Mouse (Mus musculus): ENCODE measurements around the gene Sh3pxd2a.

The Sh3pxd2a gene

DNA sequence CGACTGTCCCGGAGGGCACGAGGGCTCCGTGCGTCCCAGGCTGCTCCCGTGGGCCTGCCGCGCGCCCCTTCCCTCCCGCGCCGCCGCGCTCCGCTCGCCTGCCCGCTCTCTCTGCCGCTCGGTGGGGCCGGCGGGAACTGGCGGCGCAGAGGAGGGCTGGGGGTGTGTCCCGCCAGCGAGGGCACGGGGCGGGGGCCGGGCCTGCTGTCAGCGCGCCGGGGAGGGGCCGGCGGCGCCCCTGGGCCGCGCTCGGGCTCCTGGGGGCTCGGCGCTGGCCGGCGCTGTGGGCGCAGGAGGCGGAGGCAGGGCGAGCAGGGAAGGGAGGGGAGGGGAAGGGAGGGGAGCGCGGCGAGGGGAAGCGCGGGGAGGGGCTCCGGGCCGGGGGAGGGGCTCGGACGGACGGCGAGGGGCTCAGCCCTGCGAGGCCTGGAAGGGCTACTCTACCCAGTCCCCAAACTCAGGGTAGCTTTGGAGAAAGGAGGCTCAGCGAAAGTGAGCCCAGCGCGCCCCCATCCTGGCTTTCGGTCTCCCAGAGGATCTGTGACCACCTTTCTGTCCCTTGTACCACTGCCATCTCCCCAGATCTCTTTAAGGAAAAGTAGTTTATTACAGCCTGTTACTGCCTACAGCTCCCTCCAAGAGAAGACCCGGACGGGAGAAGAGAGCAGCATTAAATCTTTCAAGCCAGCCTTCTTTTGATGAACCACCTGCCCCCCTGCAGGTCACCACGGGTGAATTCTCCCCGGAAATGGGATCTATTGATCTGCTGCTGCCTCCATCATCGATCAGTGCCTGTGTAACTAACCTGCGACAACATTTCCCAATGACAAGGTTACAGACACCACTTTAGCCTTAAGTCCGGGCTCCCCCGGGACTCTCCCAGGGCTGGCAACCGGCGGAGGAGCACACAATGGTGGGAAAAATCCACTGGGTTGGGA lies at the start of gene Sh3pxd2a:
TSS of gene Sh3pxd2a (minus strand) at position 98 of the 938 bp plus-strand sequence.
- peaks cover 31% of the 10 kb centered on the region for H3K27me3 ChIP-seq (ENCODE audit: insufficient read depth, low read length)
- TF ChIP-seq POU5F1 (IDR thresholded peaks at IDR 0.05; ENCODE audit: borderline replicate concordance, low read length) (no peak), CTCF (conservative IDR thresholded peaks at IDR 0.05; ENCODE audit: low read length) (no peak), NANOG (IDR thresholded peaks at IDR 0.05; ENCODE audit: borderline replicate concordance, low read length) (no peak)
- 0 out of 2 replicates have a peak, but pooled peaks cover 2% of the 10 kb centered on the region for H3K36me3 ChIP-seq (ENCODE audit: insufficient read depth, low read length)
- no peaks in the 10 kb centered on the region for H3K9me3 ChIP-seq (ENCODE audit: low read length)
- peaks cover 51% of the 10 kb centered on the region for H3K4me1 ChIP-seq (replicated peaks; ENCODE audit: low read depth, low read length)
- peak within 1 kb of the TSS; percentile 91 for H3K4me3 ChIP-seq (replicated peaks; ENCODE audit: low read length)

DNA sequence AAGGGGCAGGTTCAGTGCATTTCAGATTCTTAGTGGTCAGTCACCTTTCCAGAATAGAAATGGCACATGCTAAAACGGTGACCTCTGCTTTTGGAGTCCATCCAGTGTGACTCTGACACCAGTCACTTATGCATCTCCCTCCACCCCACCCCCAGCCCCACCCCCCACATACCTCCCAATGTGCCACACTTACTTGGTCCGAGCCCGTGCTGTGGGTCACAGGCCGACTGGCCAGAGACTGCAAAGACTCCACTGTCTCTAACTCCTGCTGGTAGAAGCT lies 49.4 kb upstream of the Sh3pxd2a start:
- Histone ChIP-seq H3K9me3 (ENCODE audit: low read length) (no peaks in the 10 kb centered on the region), H3K27me3 (ENCODE audit: insufficient read depth, low read length) (no peaks in the 10 kb centered on the region), H3K4me3 (replicated peaks; ENCODE audit: low read length) (no peak overlapping the region), H3K4me1 (replicated peaks; ENCODE audit: low read depth, low read length) (peaks cover 76% of the 10 kb centered on the region), H3K36me3 (ENCODE audit: insufficient read depth, low read length) (peaks cover 62% of the 10 kb centered on the region)
- no peak for TF ChIP-seq CTCF (conservative IDR thresholded peaks at IDR 0.05; ENCODE audit: low read length)
- TF ChIP-seq POU5F1 (IDR thresholded peaks at IDR 0.05; ENCODE audit: borderline replicate concordance, low read length) = no peak
- no peak for TF ChIP-seq NANOG (IDR thresholded peaks at IDR 0.05; ENCODE audit: borderline replicate concordance, low read length)

- Histone ChIP-seq H3K4me3 (replicated peaks; ENCODE audit: low read length) (no peak overlapping the region), H3K4me1 (replicated peaks; ENCODE audit: low read depth, low read length) (peaks cover 76% of the 10 kb centered on the region), H3K36me3 (ENCODE audit: insufficient read depth, low read length) (peaks cover 64% of the 10 kb centered on the region), H3K27me3 (ENCODE audit: insufficient read depth, low read length) (no peaks in the 10 kb centered on the region), H3K9me3 (ENCODE audit: low read length) (no peaks in the 10 kb centered on the region)
- TF ChIP-seq CTCF (conservative IDR thresholded peaks at IDR 0.05; ENCODE audit: low read length) (no peak), POU5F1 (IDR thresholded peaks at IDR 0.05; ENCODE audit: borderline replicate concordance, low read length) (no peak), NANOG (IDR thresholded peaks at IDR 0.05; ENCODE audit: borderline replicate concordance, low read length) (no peak)
Measured at GRCm38 (mm10) chr19:47512794-47513617, 48.8 kb upstream of the Sh3pxd2a start.

- H3K9me3 ChIP-seq (ENCODE audit: low read length) = no peaks in the 10 kb centered on the region
- H3K4me1 ChIP-seq (replicated peaks; ENCODE audit: low read depth, low read length) = peaks cover 75% of the 10 kb centered on the region
- TF ChIP-seq NANOG (IDR thresholded peaks at IDR 0.05; ENCODE audit: borderline replicate concordance, low read length) = no peak
- TF ChIP-seq CTCF (conservative IDR thresholded peaks at IDR 0.05; ENCODE audit: low read length) = no peak
- no peak for TF ChIP-seq POU5F1 (IDR thresholded peaks at IDR 0.05; ENCODE audit: borderline replicate concordance, low read length)
- H3K4me3 ChIP-seq (replicated peaks; ENCODE audit: low read length) = no peak overlapping the region
- H3K36me3 ChIP-seq (ENCODE audit: insufficient read depth, low read length) = peaks cover 71% of the 10 kb centered on the region
- no peaks in the 10 kb centered on the region for H3K27me3 ChIP-seq (ENCODE audit: insufficient read depth, low read length)
Measured at GRCm38 (mm10) chr19:47511958-47512357, 47.8 kb upstream of the Sh3pxd2a start.

- peaks cover 67% of the 10 kb centered on the region for H3K36me3 ChIP-seq (ENCODE audit: insufficient read depth, low read length)
- H3K27me3 ChIP-seq (ENCODE audit: insufficient read depth, low read length) = no peaks in the 10 kb centered on the region
- H3K4me1 ChIP-seq (replicated peaks; ENCODE audit: low read depth, low read length) = peaks cover 72% of the 10 kb centered on the region
- no peaks in the 10 kb centered on the region for H3K9me3 ChIP-seq (ENCODE audit: low read length)
- TF ChIP-seq CTCF (conservative IDR thresholded peaks at IDR 0.05; ENCODE audit: low read length) (no peak), POU5F1 (IDR thresholded peaks at IDR 0.05; ENCODE audit: borderline replicate concordance, low read length) (no peak), NANOG (IDR thresholded peaks at IDR 0.05; ENCODE audit: borderline replicate concordance, low read length) (no peak)
- no peak overlapping the region for H3K4me3 ChIP-seq (replicated peaks; ENCODE audit: low read length)
Measured at GRCm38 (mm10) chr19:47511294-47511675, 47.1 kb upstream of the Sh3pxd2a start.

DNA sequence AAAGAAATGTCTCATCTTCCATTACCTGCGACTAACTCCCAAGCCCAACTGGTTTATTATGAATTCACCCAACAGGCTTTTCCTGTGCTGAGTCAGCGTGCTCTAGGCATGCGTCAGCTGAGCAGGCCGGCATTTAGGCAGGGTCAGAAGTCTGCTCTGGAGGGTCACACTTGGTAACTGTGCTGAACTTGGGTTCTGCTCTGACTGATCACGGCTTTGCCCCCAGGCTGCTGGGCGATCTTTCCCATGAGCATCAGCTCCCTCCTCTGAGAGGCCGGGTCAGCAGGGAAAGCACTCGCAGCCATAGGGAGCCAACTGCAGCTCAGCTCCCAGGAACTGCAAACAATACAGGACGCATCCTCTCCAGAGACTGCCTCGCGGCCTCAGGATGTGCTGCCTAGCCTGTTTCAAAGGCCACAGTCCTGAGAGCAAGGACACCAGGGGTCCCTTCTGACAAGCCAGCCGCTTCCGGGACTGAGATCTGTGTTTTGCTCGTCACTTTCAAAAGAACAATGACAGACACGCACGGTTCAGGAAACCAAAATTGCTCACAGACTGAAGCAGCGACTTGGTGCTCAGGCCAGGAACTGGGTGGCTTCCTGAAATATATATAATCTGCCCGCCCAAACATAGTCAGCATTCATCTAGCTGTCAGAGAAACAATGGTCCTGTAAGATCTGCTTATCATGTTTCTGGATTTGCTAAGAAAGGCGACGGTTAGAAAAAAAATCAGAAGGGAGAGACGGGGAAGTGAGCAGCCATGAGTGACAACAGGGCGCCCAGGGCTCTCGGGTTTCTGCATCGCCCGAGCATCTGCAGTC lies 46.5 kb upstream of the Sh3pxd2a start:
- Histone ChIP-seq H3K9me3 (ENCODE audit: low read length) (no peaks in the 10 kb centered on the region), H3K36me3 (ENCODE audit: insufficient read depth, low read length) (peaks cover 65% of the 10 kb centered on the region), H3K27me3 (ENCODE audit: insufficient read depth, low read length) (no peaks in the 10 kb centered on the region), H3K4me1 (replicated peaks; ENCODE audit: low read depth, low read length) (peaks cover 72% of the 10 kb centered on the region), H3K4me3 (replicated peaks; ENCODE audit: low read length) (peak overlapping the region; percentile 32)
- TF ChIP-seq POU5F1 (IDR thresholded peaks at IDR 0.05; ENCODE audit: borderline replicate concordance, low read length) = no peak
- no peak for TF ChIP-seq CTCF (conservative IDR thresholded peaks at IDR 0.05; ENCODE audit: low read length)
- TF ChIP-seq NANOG (IDR thresholded peaks at IDR 0.05; ENCODE audit: borderline replicate concordance, low read length) = no peak

DNA sequence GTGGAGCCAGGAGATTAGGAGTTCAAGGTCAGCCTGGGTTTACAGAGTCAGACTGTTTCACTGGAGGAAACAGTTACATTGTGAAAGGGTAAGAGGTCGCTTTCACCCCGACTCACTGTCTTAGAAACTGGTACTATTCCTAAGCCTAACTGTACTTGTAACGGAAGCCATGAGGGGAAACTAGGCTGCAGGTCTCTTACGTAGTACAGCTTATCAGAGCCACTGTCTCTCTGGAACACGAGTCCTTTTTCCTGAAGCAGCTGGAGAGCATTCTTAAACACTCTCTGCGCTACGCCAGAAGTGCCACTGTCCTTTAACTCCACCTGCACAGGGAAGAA lies 45.9 kb upstream of the Sh3pxd2a start:
- Histone ChIP-seq H3K4me3 (replicated peaks; ENCODE audit: low read length) (peak overlapping the region; percentile 32; the same call in 1 of the 2 replicates), H3K36me3 (ENCODE audit: insufficient read depth, low read length) (peaks cover 65% of the 10 kb centered on the region), H3K4me1 (replicated peaks; ENCODE audit: low read depth, low read length) (peaks cover 69% of the 10 kb centered on the region), H3K9me3 (ENCODE audit: low read length) (no peaks in the 10 kb centered on the region), H3K27me3 (ENCODE audit: insufficient read depth, low read length) (no peaks in the 10 kb centered on the region)
- no peak for TF ChIP-seq CTCF (conservative IDR thresholded peaks at IDR 0.05; ENCODE audit: low read length)
- no peak for TF ChIP-seq NANOG (IDR thresholded peaks at IDR 0.05; ENCODE audit: borderline replicate concordance, low read length)
- no peak for TF ChIP-seq POU5F1 (IDR thresholded peaks at IDR 0.05; ENCODE audit: borderline replicate concordance, low read length)
